In the genomic region with DNA sequence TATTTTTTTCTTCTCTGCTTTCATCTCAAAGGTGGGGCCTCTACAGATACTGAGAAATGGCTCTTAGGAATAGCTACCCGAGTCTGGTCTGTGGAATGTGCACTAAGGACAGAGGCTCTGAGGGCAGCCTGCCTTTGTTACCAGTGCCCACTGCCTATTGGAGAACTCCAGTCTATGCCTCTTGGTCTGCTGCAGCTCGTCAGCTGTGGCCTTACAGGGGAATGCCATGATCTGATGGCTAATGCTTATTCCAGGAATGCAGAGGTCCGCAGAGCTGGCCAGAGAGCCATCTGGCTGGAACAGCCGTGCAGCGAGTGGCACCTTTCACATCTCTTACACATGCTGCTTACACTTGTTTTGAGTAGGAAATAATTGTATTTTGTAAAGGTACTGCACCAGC, we compare ENCODE assay signal across 8 mouse cellular contexts. TPM values are rescaled to one million over a fixed set of nuclear protein-coding genes. Genes with fewer than 3 reads are reported as not detected.
DNase-seq lines count a peak whose midpoint lies in the region; ATAC-seq lines count a peak whose summit lies in the region.
"Had no signal": no experiment of that assay in that cellular context is flagged by ENCODE, and none has a peak within 500 bp of the region (broad histone marks: within the 10 kb centered on the region; RNA-seq: fewer than 3 reads in every experiment).

No protein-coding gene starts in this region.

- H3K9ac ChIP-seq in lung, embryonic 15.5 days, result no peak overlapping the region
- H3K9ac ChIP-seq in forebrain, embryonic 16.5 days (replicated peaks; ENCODE audit: low read depth, low read length), result no peak overlapping the region
- H3K9ac ChIP-seq in stomach, embryonic 16.5 days (ENCODE audit: low read length), result 0 out of 2 replicates have a peak overlapping the region, but pooled peaks have one; percentile 9
- H3K9ac ChIP-seq: liver, embryonic 14.5 days had no signal

- H3K36me3 ChIP-seq in lung, embryonic 15.5 days, result peaks cover 17% of the 10 kb centered on the region; the same call in 1 of the 2 replicates
- H3K36me3 ChIP-seq in forebrain, embryonic 16.5 days (ENCODE audit: control insufficient read depth, insufficient read depth), result no peaks in the 10 kb centered on the region
- H3K36me3 ChIP-seq in stomach, embryonic 16.5 days (ENCODE audit: control insufficient read depth, insufficient read depth, low read length), result no peaks in the 10 kb centered on the region

- H3K4me1 ChIP-seq in lung, embryonic 15.5 days, result peaks cover 55% of the 10 kb centered on the region
- H3K4me1 ChIP-seq in forebrain, embryonic 16.5 days (replicated peaks; ENCODE audit: control insufficient read depth, insufficient read depth, low read length), result peaks cover 66% of the 10 kb centered on the region
- peaks cover 38% of the 10 kb centered on the region for H3K4me1 ChIP-seq in stomach, embryonic 16.5 days (ENCODE audit: control insufficient read depth, insufficient read depth, low read length)

- peak overlapping the region; percentile 68 for H3K4me2 ChIP-seq in lung, embryonic 15.5 days
- peak overlapping the region; percentile 75 for H3K4me2 ChIP-seq in forebrain, embryonic 16.5 days (ENCODE audit: low read length)
- peak overlapping the region; percentile 50 for H3K4me2 ChIP-seq in stomach, embryonic 16.5 days (ENCODE audit: low read depth, low read length)

- no peaks in the 10 kb centered on the region for H3K9me3 ChIP-seq in lung, embryonic 15.5 days
- H3K9me3 ChIP-seq in forebrain, embryonic 16.5 days (ENCODE audit: control insufficient read depth, low read length), result no peaks in the 10 kb centered on the region
- H3K9me3 ChIP-seq in stomach, embryonic 16.5 days (replicated peaks; ENCODE audit: control insufficient read depth, low read length), result no peaks in the 10 kb centered on the region

- 0 out of 2 replicates have a peak overlapping the region, but pooled peaks have one; percentile 3 for H3K4me3 ChIP-seq in lung, embryonic 15.5 days
- H3K4me3 ChIP-seq in forebrain, embryonic 16.5 days (replicated peaks; ENCODE audit: low read length), result peak overlapping the region; percentile 3
- peak overlapping the region; percentile 10; the same call in 1 of the 2 replicates for H3K4me3 ChIP-seq in stomach, embryonic 16.5 days (replicated peaks; ENCODE audit: low read length)

- H3K27me3 ChIP-seq in lung, embryonic 15.5 days, result no peaks in the 10 kb centered on the region
- H3K27me3 ChIP-seq in forebrain, embryonic 16.5 days (replicated peaks; ENCODE audit: control insufficient read depth, insufficient read depth, low read length), result no peaks in the 10 kb centered on the region
- no peaks in the 10 kb centered on the region for H3K27me3 ChIP-seq in stomach, embryonic 16.5 days (ENCODE audit: control insufficient read depth, insufficient read depth, low read length)

- DNase-seq in lung, postnatal 10 days, result no peak
- DNase-seq in kidney, postnatal 4 days, result peak; percentile 20 to 46
- no peak for DNase-seq in left cerebral cortex, postnatal 14 days (ENCODE audit: low spot score in 2 of 2)
- DNase-seq in lung, postnatal 36 days, result no peak

- WGBS in lung, embryonic 15.5 days, result 50% methylated on average over 5 of the region's 5 CpGs
- WGBS in forebrain, embryonic 16.5 days, result 44% methylated on average over 5 of the region's 5 CpGs
- WGBS in stomach, embryonic 16.5 days, result 56% methylated on average over 5 of the region's 5 CpGs

- intact Hi-C loops in left cerebral cortex, postnatal 14 days (cut with DNase I), result no loop called here

- H3K27ac ChIP-seq in lung, embryonic 15.5 days, result no peak overlapping the region
- H3K27ac ChIP-seq in forebrain, embryonic 16.5 days (ENCODE audit: low read length), result no peak overlapping the region
- H3K27ac ChIP-seq in stomach, embryonic 16.5 days (ENCODE audit: low read length), result no peak overlapping the region
- H3K27ac ChIP-seq: liver, embryonic 14.5 days had no signal

- no peak for ATAC-seq in lung, embryonic 15.5 days (ENCODE audit: borderline replicate concordance, extremely low read depth, low FRiP score, low TSS enrichment)
- no peak for ATAC-seq in forebrain, embryonic 16.5 days
- ATAC-seq in stomach, embryonic 16.5 days (ENCODE audit: insufficient read depth, low FRiP score), result no peak

RNA-seq across cellular contexts. Expression of a gene that starts 2.4 kb away (rescaled TPM):
- 95.5 and 102 TPM in 2 replicates for polyA plus RNA-seq in lung, embryonic 15.5 days (2015; fragmentation: Nextera tagmentation; extraction: Ambion mirVana)
- polyA plus RNA-seq in forebrain, embryonic 16.5 days (2015; fragmentation: Nextera tagmentation; extraction: Ambion mirVana), result 243 and 294 TPM in 2 replicates
- 84.2 and 96.3 TPM in 2 replicates for polyA plus RNA-seq in stomach, embryonic 16.5 days (2015; fragmentation: Nextera tagmentation; extraction: Ambion mirVana)
- total RNA-seq in left cerebral cortex, postnatal 14 days (2021), result 1,000 to 10,000 TPM in 1 of 2 experiments, 100 to 1,000 TPM in 1; 952 to 1,021 TPM

RNA-seq across cellular contexts. Expression of a gene that starts 32.5 kb away (rescaled TPM):
- 64.5 and 67.9 TPM in 2 replicates for polyA plus RNA-seq in lung, embryonic 15.5 days (2015; fragmentation: Nextera tagmentation; extraction: Ambion mirVana)
- polyA plus RNA-seq in forebrain, embryonic 16.5 days (2015; fragmentation: Nextera tagmentation; extraction: Ambion mirVana), result 98.6 and 101 TPM in 2 replicates
- 50.0 and 54.3 TPM in 2 replicates for polyA plus RNA-seq in stomach, embryonic 16.5 days (2015; fragmentation: Nextera tagmentation; extraction: Ambion mirVana)
- 10 to 100 TPM; 35.9 to 37.4 TPM for total RNA-seq in left cerebral cortex, postnatal 14 days (2021)

Comparison
In these comparisons a context has a peak if more than half of its experiments do, and no peak if none do; other contexts are left out.
1. DNase-seq: peak in kidney, postnatal 4 days (2 of 2); none in lung, postnatal 10 days (single experiment), left cerebral cortex, postnatal 14 days (0 of 2) and lung, postnatal 36 days (single experiment).
2. Peak in every context shown above with its lines, with median percentiles within 50 percentile points of each other: H3K4me2 ChIP-seq and H3K4me3 ChIP-seq.